Mouse (Mus musculus): ENCODE data around the gene Wrnip1. TPM values are rescaled to one million over a fixed set of nuclear protein-coding genes. Genes with fewer than 3 reads are reported as not detected.
A peak's percentile ranks its signal among the peaks of the same experiment; 100 is the strongest.

Wrnip1 gene
- polyA plus RNA-seq (2015; fragmentation: Nextera tagmentation; extraction: Ambion mirVana) = 15.7 and 16.9 TPM in 2 replicates

DNA sequence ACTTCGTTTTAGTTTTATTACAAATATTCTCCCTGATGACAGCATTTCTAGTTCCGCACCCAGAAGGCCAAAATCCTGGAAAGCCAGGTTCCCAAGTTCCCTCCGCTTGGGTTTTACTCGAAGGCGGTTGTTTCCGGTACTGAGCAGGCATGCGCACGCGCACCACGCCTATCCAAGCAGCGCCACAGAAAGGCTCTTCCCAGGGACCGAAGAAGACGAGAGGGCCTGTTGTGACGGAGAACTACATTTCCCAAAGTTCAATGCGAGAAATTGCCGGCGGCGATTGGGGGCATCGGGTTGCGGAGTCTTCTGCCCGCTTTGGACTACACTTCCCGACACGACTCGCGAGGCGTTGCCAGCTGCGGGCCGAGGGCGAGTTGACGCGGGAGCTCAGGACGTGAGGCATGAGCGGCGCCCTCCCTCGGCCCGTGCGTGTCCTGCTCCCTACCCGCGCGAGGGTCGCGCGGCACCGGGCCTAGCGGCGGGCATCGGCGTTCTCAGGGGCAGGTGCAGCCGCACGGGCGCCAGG, at the start of gene Wrnip1:
Gene Wrnip1, plus strand, starts transcription at position 346 of the 529 bp plus-strand sequence.
- peaks cover 3% of the 10 kb centered on the region; the same call in 1 of the 2 replicates for H3K36me3 ChIP-seq (ENCODE audit: control insufficient read depth, insufficient read depth, low read length)
- ATAC-seq = peak; percentile 95
- H3K4me1 ChIP-seq (ENCODE audit: control insufficient read depth, insufficient read depth, low read length) = peaks cover 12% of the 10 kb centered on the region
- H3K9ac ChIP-seq (ENCODE audit: low read depth, low read length) = peak within 1 kb of the TSS; percentile 82
- peak within 1 kb of the TSS; percentile 92 for H3K4me2 ChIP-seq (ENCODE audit: low read depth, low read length)
- H3K4me3 ChIP-seq (ENCODE audit: low read length) = peak within 1 kb of the TSS; percentile 75
- H3K27me3 ChIP-seq (replicated peaks; ENCODE audit: control insufficient read depth, insufficient read depth, low read length) = no peaks in the 10 kb centered on the region
- 0% methylated on average over 45 of the region's 51 CpGs for WGBS
- no peaks in the 10 kb centered on the region for H3K9me3 ChIP-seq (ENCODE audit: control insufficient read depth, low read length)
- H3K27ac ChIP-seq (ENCODE audit: low read length) = peak within 1 kb of the TSS; percentile 84

DNA sequence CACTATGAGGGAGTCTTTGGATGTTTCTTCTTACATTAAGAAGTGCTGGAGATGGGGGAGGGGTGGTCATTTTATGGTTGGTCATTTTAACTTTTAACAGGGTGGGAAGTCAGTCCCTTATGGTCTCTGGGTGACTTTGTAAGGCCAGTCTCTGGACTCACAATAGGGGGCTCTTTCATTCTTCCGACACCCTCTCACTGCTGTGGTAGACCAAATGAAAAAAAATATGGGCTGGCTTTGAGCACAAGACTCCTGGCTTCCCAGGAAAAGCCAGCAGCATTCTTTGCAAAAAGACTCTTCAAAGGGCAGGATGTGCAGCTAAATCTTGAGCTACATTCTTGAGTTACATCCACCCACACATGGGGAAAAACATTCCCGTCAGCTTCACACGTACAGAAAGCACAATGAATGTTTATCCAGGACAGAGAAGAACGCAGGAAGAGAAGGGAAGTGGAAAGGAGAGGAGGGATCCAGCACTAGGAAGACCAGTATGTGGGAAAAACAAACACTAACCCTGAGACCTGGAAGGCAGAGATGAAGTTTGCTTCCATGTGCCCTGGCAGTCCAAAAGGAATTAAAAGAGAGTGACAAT, 49.7 kb upstream of the Wrnip1 start:
- Histone ChIP-seq H3K4me2 (ENCODE audit: low read depth, low read length) (no peak overlapping the region), H3K9ac (ENCODE audit: low read depth, low read length) (no peak overlapping the region), H3K27me3 (replicated peaks; ENCODE audit: control insufficient read depth, insufficient read depth, low read length) (no peaks in the 10 kb centered on the region), H3K27ac (ENCODE audit: low read length) (no peak overlapping the region), H3K4me3 (ENCODE audit: low read length) (no peak overlapping the region), H3K4me1 (ENCODE audit: control insufficient read depth, insufficient read depth, low read length) (no peaks in the 10 kb centered on the region), H3K9me3 (ENCODE audit: control insufficient read depth, low read length) (no peaks in the 10 kb centered on the region), H3K36me3 (ENCODE audit: control insufficient read depth, insufficient read depth, low read length) (no peaks in the 10 kb centered on the region)
- no peak for ATAC-seq
- 36% methylated on average over 4 of the region's 4 CpGs for WGBS

DNA sequence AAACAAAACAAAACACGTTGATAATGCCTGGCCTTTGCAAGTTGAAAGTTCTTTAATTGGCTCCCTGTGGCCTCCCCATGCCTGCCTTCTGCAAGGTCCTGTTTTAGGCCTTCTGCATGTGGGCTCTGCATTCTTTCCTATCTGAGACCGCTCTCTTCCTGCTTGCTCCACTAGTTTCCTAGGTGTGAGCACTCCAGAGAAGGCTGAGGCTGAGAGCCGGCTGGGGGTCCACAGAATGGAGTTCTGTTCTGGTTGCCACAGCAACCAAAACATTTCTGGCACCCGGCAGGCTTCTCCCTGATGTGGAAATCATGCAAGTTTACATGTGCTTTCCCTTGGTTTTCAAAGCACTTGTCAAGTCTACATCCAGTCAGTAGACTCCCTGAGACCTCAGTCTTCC, 42.8 kb upstream of the Wrnip1 start:
- Histone ChIP-seq H3K9me3 (ENCODE audit: control insufficient read depth, low read length) (no peaks in the 10 kb centered on the region), H3K27ac (ENCODE audit: low read length) (no peak overlapping the region), H3K27me3 (replicated peaks; ENCODE audit: control insufficient read depth, insufficient read depth, low read length) (no peaks in the 10 kb centered on the region), H3K4me1 (ENCODE audit: control insufficient read depth, insufficient read depth, low read length) (no peaks in the 10 kb centered on the region), H3K4me3 (ENCODE audit: low read length) (no peak overlapping the region), H3K4me2 (ENCODE audit: low read depth, low read length) (no peak overlapping the region), H3K36me3 (ENCODE audit: control insufficient read depth, insufficient read depth, low read length) (no peaks in the 10 kb centered on the region), H3K9ac (ENCODE audit: low read depth, low read length) (no peak overlapping the region)
- ATAC-seq = no peak
- 28% methylated on average over 4 of the region's 4 CpGs for WGBS

DNA sequence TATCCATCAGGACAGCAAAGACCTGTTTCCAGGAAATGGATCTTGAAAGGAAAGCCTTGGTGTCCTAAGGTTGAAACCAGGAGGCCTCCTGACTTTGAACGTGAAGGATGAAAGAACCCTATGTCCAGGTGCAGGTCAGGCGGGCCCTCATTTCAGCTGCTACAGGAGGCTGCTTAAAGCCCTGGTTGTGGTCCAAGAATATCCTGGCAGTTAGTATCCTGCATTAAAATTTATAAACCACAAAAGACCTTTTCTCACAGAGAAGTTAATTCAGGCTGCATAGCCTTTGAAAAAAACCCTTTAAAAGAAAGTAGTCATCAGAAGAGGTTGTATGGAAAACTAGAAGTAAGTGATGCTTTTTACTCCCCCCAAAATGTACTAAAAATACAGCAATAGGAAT, 41.0 kb upstream of the Wrnip1 start:
- Histone ChIP-seq H3K9ac (ENCODE audit: low read depth, low read length) (no peak overlapping the region), H3K4me3 (ENCODE audit: low read length) (no peak overlapping the region), H3K4me1 (ENCODE audit: control insufficient read depth, insufficient read depth, low read length) (no peaks in the 10 kb centered on the region), H3K9me3 (ENCODE audit: control insufficient read depth, low read length) (no peaks in the 10 kb centered on the region), H3K36me3 (ENCODE audit: control insufficient read depth, insufficient read depth, low read length) (no peaks in the 10 kb centered on the region), H3K27ac (ENCODE audit: low read length) (no peak overlapping the region), H3K4me2 (ENCODE audit: low read depth, low read length) (no peak overlapping the region), H3K27me3 (replicated peaks; ENCODE audit: control insufficient read depth, insufficient read depth, low read length) (no peaks in the 10 kb centered on the region)
- 80% methylated on average over 2 of the region's 2 CpGs for WGBS
- ATAC-seq = no peak

DNA sequence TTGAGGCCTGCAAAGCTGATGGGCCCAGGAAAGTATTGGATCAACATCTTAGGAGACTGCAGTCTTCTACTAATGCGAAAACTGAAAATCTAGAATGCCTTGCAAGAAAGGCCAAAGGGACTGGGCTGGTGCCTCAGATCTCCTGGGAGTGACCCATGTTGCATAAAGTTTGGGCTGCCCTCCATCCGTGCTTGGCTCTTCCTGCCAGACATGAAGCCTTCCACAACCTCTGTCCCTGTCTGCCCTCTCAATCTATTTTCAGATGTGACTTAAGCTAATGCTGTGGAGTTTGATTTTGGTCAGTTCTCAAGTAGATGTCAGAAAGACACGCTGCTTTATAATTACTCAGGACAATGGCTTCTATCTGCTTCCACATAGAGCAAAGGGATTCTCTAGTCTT, 38.7 kb upstream of the Wrnip1 start:
- Histone ChIP-seq H3K36me3 (ENCODE audit: control insufficient read depth, insufficient read depth, low read length) (no peaks in the 10 kb centered on the region), H3K9me3 (ENCODE audit: control insufficient read depth, low read length) (no peaks in the 10 kb centered on the region), H3K9ac (ENCODE audit: low read depth, low read length) (no peak overlapping the region), H3K27ac (ENCODE audit: low read length) (no peak overlapping the region), H3K4me3 (ENCODE audit: low read length) (no peak overlapping the region), H3K27me3 (replicated peaks; ENCODE audit: control insufficient read depth, insufficient read depth, low read length) (no peaks in the 10 kb centered on the region), H3K4me2 (ENCODE audit: low read depth, low read length) (no peak overlapping the region), H3K4me1 (ENCODE audit: control insufficient read depth, insufficient read depth, low read length) (no peaks in the 10 kb centered on the region)
- 81% methylated on average over 3 of the region's 3 CpGs for WGBS
- no peak for ATAC-seq

DNA sequence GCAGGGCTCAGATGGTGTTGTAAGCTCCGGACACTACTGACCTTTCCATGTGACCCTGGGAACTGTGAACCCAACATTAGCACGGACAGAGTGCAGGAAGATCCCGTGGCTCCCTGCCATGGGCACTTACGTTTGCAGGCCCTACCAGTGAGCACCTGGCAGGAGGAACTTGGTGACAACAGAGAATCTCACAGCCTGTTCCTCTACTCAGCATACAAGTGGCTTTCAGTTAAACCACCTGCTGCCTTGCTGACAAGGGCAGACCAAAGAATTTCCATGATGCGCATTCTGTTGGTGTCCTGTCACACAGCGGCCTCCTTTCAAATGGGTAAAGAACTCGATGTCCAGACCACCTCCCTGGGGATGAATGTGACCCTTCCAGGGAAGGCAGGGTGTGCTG, 37.4 kb upstream of the Wrnip1 start:
- Histone ChIP-seq H3K27ac (ENCODE audit: low read length) (no peak overlapping the region), H3K4me2 (ENCODE audit: low read depth, low read length) (no peak overlapping the region), H3K36me3 (ENCODE audit: control insufficient read depth, insufficient read depth, low read length) (no peaks in the 10 kb centered on the region), H3K9me3 (ENCODE audit: control insufficient read depth, low read length) (no peaks in the 10 kb centered on the region), H3K9ac (ENCODE audit: low read depth, low read length) (no peak overlapping the region), H3K27me3 (replicated peaks; ENCODE audit: control insufficient read depth, insufficient read depth, low read length) (no peaks in the 10 kb centered on the region), H3K4me3 (ENCODE audit: low read length) (no peak overlapping the region), H3K4me1 (ENCODE audit: control insufficient read depth, insufficient read depth, low read length) (no peaks in the 10 kb centered on the region)
- 38% methylated on average over 7 of the region's 7 CpGs for WGBS
- no peak for ATAC-seq

DNA sequence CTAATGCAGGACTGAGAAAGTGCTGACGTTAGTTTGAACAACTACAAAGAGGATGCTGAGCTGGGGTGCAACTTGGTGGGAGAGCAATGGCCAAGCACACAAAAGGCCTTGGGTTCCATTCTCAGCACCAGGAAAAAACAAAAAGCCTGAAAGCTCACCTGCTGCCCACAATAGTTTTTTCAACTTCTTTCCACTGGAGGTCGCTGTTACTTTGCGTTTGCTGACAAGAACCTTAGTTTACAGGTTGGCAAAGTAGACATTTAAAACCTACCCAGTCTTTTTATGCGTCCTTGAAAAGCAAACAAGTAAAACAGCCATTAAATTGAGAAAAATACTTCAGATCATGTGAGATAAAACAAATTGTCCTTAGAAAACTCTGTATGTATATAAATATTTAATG, 33.7 kb upstream of the Wrnip1 start:
- Histone ChIP-seq H3K9ac (ENCODE audit: low read depth, low read length) (no peak overlapping the region), H3K9me3 (ENCODE audit: control insufficient read depth, low read length) (no peaks in the 10 kb centered on the region), H3K4me1 (ENCODE audit: control insufficient read depth, insufficient read depth, low read length) (no peaks in the 10 kb centered on the region), H3K4me3 (ENCODE audit: low read length) (no peak overlapping the region), H3K27me3 (replicated peaks; ENCODE audit: control insufficient read depth, insufficient read depth, low read length) (no peaks in the 10 kb centered on the region), H3K4me2 (ENCODE audit: low read depth, low read length) (no peak overlapping the region), H3K36me3 (ENCODE audit: control insufficient read depth, insufficient read depth, low read length) (no peaks in the 10 kb centered on the region), H3K27ac (ENCODE audit: low read length) (no peak overlapping the region)
- ATAC-seq = no peak
- 13% methylated on average over 4 of the region's 4 CpGs for WGBS

DNA sequence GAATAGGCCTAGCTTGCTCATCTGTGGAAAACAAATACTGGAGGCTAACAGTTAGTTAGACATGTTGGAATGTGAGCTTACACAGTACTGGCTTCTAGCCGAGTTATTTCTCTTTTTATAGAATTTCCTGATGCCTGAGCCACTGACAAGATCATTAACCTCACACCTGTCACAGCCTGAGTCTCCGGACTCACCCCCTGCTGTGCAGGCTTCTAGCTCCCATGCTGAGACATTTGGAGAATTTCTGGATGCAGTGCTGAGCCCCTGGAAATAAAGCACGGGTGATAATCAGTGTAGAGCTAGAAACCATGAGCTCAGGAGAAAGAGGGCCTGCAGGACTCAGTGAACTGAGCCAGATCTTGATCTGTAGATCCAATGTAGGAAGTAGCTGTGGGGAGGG, 31.9 kb upstream of the Wrnip1 start:
- Histone ChIP-seq H3K36me3 (ENCODE audit: control insufficient read depth, insufficient read depth, low read length) (no peaks in the 10 kb centered on the region), H3K27ac (ENCODE audit: low read length) (no peak overlapping the region), H3K4me3 (ENCODE audit: low read length) (no peak overlapping the region), H3K4me1 (ENCODE audit: control insufficient read depth, insufficient read depth, low read length) (no peaks in the 10 kb centered on the region), H3K27me3 (replicated peaks; ENCODE audit: control insufficient read depth, insufficient read depth, low read length) (no peaks in the 10 kb centered on the region), H3K9ac (ENCODE audit: low read depth, low read length) (no peak overlapping the region), H3K4me2 (ENCODE audit: low read depth, low read length) (no peak overlapping the region), H3K9me3 (ENCODE audit: control insufficient read depth, low read length) (no peaks in the 10 kb centered on the region)
- no peak for ATAC-seq
- 28% methylated on average over 3 of the region's 3 CpGs for WGBS

DNA sequence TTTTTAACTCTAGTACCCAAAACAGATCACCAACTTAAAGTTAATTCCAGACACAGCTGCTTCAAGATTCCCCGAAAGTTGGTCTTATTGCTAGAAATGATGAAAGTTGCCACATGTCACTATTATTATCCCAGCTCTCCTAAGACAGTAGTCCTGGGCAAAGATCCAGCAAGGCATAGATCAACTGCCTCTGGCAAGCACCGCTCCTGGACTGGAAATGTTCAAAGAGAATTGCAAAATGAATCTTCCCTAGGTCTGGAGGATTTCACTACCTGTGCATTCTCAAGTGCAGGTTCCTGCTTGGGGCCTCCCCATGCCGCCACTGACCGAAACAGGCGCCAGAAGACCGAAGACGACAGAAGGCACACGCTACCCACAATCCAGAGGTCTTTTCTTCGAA, 25.9 kb upstream of the Wrnip1 start:
- H3K27ac ChIP-seq (ENCODE audit: low read length) = no peak overlapping the region
- no peaks in the 10 kb centered on the region for H3K27me3 ChIP-seq (replicated peaks; ENCODE audit: control insufficient read depth, insufficient read depth, low read length)
- no peak overlapping the region for H3K4me3 ChIP-seq (ENCODE audit: low read length)
- H3K9me3 ChIP-seq (ENCODE audit: control insufficient read depth, low read length) = no peaks in the 10 kb centered on the region
- 84% methylated on average over 9 of the region's 9 CpGs for WGBS
- no peak for ATAC-seq
- H3K4me2 ChIP-seq (ENCODE audit: low read depth, low read length) = no peak overlapping the region
- H3K4me1 ChIP-seq (ENCODE audit: control insufficient read depth, insufficient read depth, low read length) = no peaks in the 10 kb centered on the region
- H3K9ac ChIP-seq (ENCODE audit: low read depth, low read length) = no peak overlapping the region
- H3K36me3 ChIP-seq (ENCODE audit: control insufficient read depth, insufficient read depth, low read length) = no peaks in the 10 kb centered on the region

DNA sequence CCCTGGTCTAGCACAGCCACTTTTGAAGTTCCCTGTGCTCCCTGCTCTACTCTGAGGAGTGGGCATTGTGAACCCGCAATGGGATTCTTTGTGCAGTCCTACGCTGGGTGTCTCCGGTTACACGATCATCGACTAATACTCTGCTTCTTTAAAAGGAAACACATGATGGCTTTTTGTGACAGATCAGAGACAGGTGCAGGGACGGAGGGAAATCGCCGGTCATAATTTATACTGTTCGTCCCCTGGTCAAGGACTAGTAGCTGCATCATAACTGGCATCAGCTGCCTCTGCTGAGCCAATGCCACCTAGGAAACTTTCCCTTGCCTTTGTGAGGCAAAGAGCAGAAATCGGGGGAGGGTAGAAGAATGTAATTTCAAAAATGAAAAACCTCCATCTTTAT, 25.5 kb upstream of the Wrnip1 start:
- Histone ChIP-seq H3K4me1 (ENCODE audit: control insufficient read depth, insufficient read depth, low read length) (no peaks in the 10 kb centered on the region), H3K4me2 (ENCODE audit: low read depth, low read length) (no peak overlapping the region), H3K4me3 (ENCODE audit: low read length) (no peak overlapping the region), H3K27ac (ENCODE audit: low read length) (no peak overlapping the region), H3K27me3 (replicated peaks; ENCODE audit: control insufficient read depth, insufficient read depth, low read length) (no peaks in the 10 kb centered on the region), H3K9ac (ENCODE audit: low read depth, low read length) (no peak overlapping the region), H3K9me3 (ENCODE audit: control insufficient read depth, low read length) (no peaks in the 10 kb centered on the region), H3K36me3 (ENCODE audit: control insufficient read depth, insufficient read depth, low read length) (no peaks in the 10 kb centered on the region)
- WGBS = 91% methylated on average over 10 of the region's 10 CpGs
- no peak for ATAC-seq
